Mouse (Mus musculus): ENCODE measurements around the gene Nupl1.

Gene Nupl1

DNA sequence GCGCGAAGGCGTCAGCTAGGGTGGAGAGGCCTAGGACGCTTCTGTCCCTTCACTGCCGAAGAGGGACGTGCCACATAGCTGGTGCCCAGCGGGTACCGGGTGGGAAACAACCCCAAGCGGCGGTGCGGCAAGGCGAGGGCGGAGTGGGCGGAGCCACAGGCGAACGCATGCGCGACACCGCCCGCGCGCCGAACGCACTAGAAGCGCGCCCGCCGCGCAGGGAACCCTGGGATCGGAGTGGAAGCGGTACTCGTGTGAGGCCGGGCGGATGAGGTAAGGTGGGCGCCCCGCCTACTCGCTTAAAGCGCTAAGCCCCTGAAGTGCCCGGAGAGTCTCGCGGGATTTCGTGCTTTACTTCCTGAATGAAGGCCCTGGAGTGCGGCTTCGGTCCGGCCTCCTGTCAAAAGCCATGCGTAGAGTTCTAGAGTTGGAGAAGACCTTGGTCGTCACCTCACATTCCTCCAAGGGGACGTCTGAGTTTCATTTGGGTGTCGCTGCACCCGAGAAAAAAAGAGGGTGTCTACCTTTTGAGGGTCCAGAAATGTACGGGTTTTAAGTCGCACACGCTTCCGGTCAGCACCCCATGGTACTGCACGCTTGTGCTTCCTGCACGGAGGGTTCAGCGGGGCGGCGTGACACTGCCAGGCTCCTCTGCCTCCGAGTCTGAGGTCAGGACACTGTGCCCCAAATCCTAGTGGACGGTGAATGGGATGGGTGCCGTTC is at the start of gene Nupl1, which contains the start of gene Gm49336:
Nupl1 (minus strand) TSS at position 151 of the 723 bp plus-strand sequence.
Gm49336 (minus strand) TSS at position 227 of the 723 bp plus-strand sequence.
- in situ Hi-C loops (cut with MboI), result loop anchor here (25.0 kb wide), 1 partner anchor 436 kb away; no protein-coding TSS in a partner anchor

DNA sequence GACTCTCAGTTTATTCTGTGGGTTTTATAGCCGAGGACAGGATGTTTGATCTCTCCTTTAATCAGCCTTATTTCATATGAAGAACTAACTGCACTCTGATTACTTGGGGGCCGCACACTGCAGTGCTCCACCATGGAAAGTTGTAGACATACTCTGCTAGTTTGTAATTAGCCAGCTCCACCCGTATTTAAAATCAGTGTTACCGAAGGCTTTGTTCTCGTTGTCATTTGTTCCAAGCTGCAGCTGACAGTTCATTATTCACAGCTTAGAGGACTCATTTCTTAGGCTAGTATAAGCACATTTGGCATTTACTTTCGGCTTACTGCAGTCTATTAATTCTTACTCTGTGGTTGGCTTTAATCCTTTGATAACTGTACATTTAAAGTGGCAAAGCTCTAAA is 49.8 kb upstream of the Nupl1 start:
- in situ Hi-C loops (cut with MboI), result no loop called here

DNA sequence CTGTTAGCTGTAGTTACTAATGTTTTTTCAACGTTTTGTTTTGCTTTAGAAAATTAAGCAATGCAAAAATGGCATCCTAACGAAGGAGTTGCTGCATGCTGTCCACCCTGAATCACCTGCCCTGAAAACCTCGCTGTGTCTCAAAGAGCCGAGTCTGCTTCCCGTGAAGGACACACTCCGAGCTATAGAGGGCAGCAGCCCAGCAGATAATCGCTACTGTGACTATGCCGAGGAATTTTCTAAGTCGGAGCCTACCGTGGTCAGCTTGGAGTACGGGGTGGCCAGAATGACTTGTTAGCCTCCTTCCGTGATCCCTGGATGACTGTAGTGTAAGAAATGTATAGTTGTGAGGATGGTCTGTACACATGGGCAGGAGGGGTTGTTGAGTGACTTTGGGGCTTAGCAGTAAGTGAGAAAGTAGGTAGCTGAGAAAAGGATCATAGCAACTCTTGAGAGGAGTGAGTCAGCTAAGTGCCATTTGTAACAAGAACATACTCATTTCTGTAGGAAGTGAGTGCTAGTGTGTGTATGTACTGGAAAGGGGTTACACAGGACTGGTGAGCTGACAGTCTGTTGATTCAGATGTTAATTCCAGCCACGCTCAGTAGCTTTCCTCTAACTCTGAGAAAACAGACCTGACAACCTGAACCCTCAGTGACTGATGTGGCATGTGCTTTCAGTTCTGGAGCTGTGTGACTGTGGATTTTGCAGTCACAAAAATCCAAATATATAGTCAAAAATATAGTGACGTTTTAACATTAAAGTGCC is 49.2 kb upstream of the Nupl1 start:
- in situ Hi-C loops (cut with MboI), result no loop called here

DNA sequence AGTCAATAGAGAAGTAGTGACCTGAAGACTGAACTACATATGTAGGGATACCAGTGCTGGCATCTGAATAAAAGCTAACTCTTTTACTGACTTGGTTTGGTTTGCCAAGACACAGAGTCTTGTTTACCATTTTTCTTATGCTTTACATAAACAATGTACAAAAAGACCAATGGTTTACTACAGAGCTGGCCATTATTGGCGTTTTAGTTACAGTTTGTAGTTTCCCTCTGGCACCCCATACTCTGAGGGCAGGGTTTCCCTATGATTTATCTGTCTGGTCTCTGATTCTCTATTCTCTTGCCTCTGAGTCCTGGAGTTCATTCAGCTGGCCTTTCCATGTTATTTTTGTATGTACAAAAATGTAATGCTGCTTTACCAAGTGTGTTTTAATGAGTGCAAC is 44.3 kb upstream of the Nupl1 start:
- in situ Hi-C loops (cut with MboI), result no loop called here

DNA sequence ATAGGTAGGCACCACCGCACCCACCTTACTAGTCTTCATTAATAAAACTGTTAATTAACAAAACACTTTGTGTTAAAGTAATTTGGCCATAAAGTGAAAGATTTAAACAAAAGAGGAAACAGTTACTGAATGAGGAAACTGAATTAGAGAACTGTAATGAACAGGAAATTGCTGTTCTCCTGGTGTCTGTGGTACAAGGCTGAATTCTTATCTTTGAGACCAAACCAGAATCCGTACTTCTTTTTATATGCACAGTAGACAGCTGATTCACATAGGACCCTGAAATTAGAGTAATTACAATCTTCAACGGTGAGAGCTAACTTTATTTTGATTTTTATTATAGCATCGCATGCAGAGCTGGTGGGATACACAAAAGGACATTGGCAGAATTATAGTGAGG is 39.1 kb upstream of the Nupl1 start:
- in situ Hi-C loops (cut with MboI), result no loop called here

DNA sequence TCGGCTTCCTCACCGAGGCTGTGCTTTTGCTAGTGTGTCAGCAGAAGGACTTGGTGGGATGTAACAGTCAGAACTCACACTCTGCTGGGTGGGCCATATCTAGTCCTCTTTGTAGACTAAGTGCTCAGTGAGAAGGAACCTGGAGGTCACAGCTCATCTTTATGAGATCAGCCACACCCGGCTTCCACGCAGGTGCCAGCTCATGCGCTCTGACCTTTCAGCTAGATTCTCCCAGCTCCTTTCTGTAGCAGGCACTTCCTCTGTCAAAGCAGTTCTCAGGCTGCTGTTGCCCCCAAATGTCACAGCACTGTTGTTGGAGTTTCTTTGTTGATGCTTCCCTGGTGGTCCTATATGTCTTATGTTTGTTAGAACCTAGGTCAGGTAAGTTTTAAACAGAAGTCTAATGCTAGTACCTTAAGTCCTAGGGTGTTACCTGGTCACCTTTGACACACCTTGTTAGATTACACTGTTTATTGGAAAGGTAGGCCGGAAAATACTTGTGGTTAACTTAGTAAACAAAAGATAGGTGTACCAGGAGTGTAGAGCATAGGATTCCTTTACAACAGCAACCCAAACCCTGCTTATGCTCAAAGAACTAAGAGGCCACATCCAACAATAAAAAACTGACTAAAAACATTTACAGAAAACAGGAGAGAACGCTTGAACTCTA is 35.1 kb upstream of the Nupl1 start:
- in situ Hi-C loops (cut with MboI), result no loop called here

DNA sequence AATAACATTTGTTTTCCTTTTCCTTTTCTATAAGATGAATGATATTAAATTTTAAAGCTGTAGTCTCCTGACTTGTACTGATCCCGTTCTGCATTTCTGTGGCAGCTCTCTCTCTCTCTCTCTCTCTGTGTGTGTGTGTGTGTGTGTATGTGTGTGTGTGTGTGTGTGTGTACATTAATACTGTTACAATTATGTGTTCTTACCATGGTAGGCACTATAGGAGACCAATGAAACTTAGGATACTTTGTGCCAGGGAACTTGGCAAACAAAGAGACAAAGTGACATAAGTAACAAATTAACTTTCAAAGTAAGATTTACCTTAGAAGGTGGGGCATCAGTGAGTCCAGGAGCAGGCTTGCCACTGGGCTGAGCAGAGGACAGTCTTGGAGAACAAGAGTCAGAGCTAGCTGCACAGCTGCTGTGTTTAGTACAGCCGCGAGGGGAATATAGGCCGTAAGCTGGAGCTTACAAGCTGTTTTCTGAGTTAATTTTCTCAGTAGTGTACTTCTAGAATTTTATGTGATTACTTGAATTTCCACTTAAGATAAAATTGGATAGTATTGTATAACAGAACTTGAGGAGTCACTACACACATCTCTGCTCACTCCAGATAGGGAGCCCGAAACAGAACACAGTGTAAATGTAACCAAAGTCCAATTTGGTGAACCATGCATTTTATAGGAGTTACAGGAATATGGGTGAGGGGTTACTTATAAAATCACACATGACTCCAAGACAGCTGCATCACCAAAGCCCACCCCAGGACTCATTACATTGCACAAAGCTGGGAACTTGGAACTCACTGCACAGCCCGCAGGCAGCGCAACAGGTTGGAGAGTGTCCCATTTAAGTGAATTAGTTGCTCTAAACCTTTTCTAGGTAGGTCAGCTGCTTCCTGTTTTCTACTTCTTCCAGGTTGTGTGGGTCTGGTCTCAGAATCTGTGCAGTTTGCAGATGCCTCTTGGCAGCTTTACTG is 24.4 kb upstream of the Nupl1 start:
- in situ Hi-C loops (cut with MboI), result no loop called here

DNA sequence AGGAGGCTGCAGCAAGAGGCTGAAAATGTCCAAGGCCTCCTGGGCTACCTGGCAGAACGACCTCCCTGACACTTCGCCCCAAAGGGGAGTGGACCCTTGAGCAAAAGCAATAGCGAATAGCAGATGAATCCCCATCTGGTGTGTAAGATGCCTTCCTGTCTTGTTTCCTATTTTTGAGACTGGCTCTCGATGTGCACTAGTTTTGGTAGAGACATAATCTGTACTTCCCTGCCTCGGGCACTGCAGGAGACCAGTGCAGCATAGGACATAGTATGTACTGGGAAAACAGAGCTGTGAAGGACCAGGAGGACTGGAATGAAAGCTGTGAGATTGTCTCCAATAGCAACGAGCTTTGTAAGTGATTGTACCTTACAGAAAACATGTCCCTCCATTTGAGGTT is 22.1 kb upstream of the Nupl1 start:
- in situ Hi-C loops (cut with MboI), result loop anchor here (25.0 kb wide), 1 partner anchor 414 kb away; no protein-coding TSS in a partner anchor

DNA sequence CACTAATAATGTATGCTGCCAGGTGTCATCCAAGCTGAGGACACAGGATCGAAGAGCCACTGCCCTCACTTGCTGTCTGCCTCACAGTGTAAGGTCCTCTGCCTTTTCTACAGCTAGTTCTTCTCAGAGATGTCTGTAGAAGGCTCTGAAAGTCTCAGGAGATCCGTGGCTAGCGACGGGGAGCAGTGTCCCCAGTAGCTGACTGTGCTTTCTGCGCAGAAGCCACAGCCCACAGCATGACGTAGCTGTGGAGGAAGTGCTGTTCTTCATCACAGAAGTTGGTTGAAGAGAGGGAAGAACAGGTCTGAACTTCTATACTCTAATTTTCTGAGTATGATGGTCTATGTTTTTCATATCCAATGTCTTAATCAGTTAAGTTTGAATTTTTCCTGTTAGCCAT is 18.1 kb upstream of the Nupl1 start:
- in situ Hi-C loops (cut with MboI), result loop anchor here (25.0 kb wide), 1 partner anchor 418 kb away; no protein-coding TSS in a partner anchor

DNA sequence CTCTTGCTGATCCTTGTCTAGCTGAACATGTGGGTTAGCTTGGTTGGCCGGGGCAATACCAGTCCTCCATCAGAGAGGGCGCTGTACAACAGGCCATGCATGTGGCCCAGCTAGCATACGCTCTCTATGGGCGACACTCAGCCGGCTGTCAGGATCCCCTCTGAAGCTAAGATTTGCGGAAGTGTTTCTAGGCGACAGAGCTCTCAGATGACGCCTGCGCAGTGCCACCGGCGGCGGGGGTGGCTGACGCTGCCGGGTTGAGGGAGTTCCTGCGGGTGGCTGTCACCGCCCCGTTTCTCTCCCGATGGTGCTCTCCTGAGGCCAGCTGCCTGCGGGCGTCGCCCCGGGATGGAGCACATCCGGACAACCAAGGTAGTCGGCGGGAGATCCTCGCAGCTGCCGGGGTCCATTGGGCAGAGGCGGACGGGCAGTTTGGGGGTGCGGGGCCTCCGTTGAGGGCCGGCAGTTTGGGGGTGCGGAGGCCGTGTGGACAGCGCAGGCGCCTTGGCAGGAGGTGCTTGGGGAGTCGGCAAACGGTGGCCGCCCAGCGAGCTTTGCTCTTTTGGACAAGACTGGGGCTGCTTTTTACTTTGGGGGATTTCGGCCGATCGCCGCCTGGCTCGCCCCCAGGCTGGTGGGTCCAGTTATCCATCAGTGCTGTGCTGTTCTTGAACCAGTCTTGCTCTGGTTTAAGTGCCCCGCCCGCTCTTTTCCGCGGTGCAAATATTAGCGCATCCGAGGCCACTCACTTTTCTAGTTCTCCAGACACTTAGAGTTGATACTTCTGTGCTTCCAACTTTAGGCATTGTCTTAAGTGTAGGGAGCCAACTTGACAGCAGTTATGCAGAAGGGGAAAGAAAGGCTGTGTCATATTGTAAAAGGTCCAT is 14.0 kb upstream of the Nupl1 start, which contains the start of gene Mtmr6:
Mtmr6 (plus strand) TSS at position 239 of the 887 bp plus-strand sequence.
- in situ Hi-C loops (cut with MboI), result loop anchor here (25.0 kb wide), 1 partner anchor 422 kb away; no protein-coding TSS in a partner anchor

DNA sequence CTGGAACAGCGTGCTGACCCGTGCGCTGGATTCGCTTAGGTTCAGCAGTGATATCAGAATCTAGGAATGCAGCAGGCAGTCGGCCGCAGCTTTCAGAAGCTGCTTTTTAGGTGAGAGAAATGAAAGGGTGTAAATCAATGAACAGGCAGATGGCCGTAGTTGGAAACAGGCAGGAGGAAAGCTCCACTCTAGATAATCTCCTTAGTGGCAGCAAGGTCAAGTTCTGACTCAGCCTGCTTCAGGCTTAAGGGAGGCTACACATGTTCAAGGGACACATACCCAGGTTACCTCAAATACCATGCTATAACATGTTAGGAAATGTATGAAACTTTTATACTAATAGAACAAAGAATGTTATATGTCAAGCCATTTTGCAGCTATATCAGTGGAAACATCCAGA is 11.1 kb upstream of the Nupl1 start:
- in situ Hi-C loops (cut with MboI), result loop anchor here (25.0 kb wide), 1 partner anchor 425 kb away; no protein-coding TSS in a partner anchor

DNA sequence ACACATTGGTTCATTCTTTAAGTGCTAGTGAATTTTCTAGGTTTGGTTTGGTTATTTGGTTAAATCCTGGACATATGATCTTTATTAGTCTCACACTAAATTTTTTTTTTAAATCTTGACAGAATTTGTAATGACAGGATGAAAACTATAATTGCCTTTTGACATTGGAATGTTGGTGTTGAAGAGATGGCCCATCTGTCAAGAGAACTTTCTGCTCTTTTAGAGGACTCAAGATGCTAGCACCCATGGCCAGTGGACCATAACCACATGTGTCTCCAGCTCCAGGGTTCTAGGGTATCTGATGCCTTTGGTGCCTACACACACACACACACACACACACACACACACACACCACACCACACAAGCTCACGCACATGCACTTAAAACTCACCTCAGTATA is 6.6 kb upstream of the Nupl1 start:
- in situ Hi-C loops (cut with MboI), result loop anchor here (25.0 kb wide), 1 partner anchor 429 kb away; no protein-coding TSS in a partner anchor

DNA sequence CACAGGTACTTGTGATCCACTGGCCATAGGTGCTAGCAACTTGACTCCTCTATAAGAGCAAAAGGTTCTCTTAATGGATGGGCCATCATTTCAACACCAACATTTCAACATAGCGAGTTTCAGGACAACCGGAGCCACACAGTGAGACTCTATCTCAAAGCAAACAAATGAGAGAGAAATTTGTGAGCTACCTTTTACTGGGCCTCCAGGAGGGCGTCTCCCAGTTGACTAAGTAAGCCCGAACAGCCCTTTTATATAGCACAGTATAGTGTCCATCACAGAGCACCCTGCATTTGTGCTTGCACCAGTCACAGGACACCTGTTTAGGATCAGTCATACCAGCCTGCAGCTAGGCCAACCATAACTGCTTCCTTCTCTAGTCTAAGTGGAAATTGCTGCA is 5.9 kb upstream of the Nupl1 start:
- in situ Hi-C loops (cut with MboI), result loop anchor here (25.0 kb wide), 1 partner anchor 430 kb away; no protein-coding TSS in a partner anchor

DNA sequence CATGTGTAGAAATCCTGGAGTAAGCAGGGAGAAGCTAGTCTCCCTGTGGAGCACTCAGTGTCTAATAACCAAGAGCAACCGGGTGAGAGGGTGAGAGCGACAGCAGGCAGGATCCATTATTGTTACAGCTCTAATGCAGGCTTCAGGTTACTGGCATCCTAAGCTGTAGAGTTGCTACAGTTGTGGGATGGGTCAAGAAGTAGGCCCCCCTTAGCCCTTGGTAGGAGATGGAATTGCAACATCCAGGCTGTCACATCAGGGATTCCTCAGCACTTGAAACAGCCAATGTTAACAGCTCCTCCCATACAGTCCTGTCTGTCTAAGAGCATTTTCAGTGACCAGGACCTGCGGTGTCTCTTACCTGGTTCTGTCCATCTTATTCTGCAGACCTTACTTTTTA is 5.1 kb upstream of the Nupl1 start:
- in situ Hi-C loops (cut with MboI), result loop anchor here (25.0 kb wide), 1 partner anchor 431 kb away; no protein-coding TSS in a partner anchor

DNA sequence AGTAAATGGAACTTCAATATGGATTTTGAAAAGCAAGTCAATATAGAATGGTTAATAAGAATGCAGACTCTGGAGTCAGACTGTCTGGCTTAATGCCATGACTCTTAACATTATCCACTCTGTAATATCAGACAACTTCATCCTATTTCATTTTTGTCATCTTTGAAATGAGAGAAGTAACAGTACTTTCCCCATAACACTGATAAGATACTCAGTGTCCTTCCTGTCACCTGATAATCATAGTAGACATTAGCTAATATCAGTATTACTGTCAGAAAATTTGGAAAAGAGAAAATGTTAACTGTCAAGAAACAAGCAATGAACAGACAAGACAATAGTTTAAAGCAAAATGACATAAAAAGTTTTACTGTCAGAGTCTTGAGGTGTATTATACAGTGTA is 3.5 kb upstream of the Nupl1 start:
- in situ Hi-C loops (cut with MboI), result loop anchor here (25.0 kb wide), 1 partner anchor 433 kb away; no protein-coding TSS in a partner anchor

DNA sequence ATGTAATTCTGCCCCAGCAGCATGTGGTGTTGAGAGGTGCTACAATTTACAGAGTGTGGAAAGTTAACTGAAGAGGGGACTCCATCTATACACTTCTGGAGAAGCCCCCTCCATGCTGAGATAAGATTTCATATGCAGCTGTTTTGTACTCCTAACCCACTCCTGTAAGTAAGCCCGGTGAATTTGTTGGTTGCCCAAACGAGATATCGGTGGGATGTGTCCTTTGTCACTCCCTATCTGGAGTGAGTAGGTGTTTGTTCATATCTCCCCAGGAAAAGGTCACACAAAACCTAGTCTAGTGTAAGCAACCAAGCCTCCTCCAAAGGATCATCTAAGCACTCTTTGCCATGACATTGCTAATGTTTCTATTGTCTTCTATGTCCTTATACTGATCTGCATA is 2.2 kb upstream of the Nupl1 start:
- in situ Hi-C loops (cut with MboI), result loop anchor here (25.0 kb wide), 1 partner anchor 434 kb away; no protein-coding TSS in a partner anchor

DNA sequence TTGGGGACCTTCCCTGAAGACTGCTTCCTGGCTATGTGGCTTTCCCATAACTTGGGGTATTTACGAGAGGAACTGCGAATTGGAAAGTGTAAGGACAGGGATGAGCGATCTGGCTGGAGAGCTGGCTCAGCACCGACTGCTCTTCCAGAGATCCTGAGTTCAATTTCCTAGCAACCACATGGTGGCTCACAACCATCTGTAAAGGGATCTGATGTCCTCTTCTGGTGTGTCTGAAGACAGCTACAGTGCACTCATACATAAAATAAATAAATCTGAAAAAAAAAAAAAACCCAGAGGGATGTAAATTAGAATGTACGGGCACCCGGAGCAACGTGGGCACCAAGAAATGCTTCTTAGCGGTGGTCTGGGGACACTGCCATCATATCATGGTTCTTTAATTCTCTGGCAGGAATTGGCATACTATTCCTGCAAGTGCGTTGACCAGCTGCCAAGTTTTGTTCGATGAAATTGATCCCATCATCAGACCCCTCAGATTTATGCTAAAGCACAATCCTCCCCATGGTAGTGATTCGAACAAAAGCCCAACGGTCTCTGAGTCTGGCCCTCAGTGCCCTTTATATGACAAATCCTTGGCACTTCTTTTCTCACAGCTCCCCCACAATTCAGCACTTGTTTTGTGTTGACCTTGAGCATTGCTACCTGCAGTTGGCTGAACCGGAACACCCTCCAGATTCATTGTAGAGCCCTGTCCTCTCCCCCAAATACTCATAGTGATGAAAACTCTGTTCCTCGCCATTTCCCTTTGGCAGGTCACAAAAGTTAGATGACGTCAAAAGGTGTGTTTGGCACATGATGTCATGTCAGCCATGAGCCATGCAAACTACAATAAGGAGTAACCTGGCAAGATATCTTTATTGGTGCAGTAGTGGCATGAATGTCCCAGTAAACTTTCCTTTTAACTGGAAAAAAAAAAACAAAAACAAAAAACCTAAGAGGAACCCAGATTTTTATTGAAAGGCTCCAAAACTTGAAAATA is 1.1 kb upstream of the Nupl1 start:
- in situ Hi-C loops (cut with MboI), result loop anchor here (25.0 kb wide), 1 partner anchor 435 kb away; no protein-coding TSS in a partner anchor

DNA sequence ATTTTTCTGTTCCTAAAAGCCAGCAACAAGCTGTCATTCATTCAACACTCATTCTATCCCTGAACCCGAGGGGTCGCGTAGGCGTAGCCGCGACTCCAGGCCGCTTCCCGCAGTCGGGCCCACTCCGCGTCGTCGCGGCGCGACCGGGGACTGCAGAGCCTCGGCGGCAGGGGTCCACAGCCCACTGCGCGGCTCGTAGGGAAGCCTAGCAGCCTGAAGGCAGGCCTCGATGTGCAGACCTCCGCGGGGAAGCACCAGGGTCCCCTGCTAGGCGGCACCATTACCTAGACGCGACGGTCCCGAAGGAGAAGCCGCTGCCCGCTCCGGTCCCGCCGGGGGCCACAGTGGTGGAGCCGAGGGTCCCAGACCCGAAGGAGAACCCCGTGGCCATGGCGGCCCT is 352 bp downstream of the Nupl1 start:
- in situ Hi-C loops (cut with MboI), result loop anchor here (25.0 kb wide), 1 partner anchor 436 kb away; no protein-coding TSS in a partner anchor
